Mouse (Mus musculus) MEL (cell line): ENCODE measurements at regions not wholly inside any gene's neighbourhood (a gene's known extent, or its start where the extent isn't known, plus 50 kb on each side); places are given as distances from the start of the nearest gene placed in this dataset.

Source experiments
- CTCF ChIP-seq, 3 experiments: IDR thresholded peaks in 2 of 3; conservative IDR thresholded peaks in 1 of 3; 2 replicates each; pipeline ENCODE4 v1.5.1; 2011 to 2012; ENCODE audit warnings: low read length in 3 of 3, low read depth in 2 of 3, mild to moderate bottlenecking in 2 of 3, improper control_type of control experiment in 1 of 3, inconsistent platforms in 1 of 3, mixed read lengths in 1 of 3, moderate library complexity in 1 of 3; ENCODE audit not compliant: control insufficient read depth in 1 of 3, insufficient read depth in 1 of 3, poor library complexity in 1 of 3, severe bottlenecking in 1 of 3
- EP300 ChIP-seq, 2 experiments: IDR thresholded peaks; 2 replicates each; pipeline ENCODE4 v1.6.1; 2011; ENCODE audit warnings: improper control_type of control experiment in 2 of 2, low read length in 2 of 2, low read depth in 1 of 2, mild to moderate bottlenecking in 1 of 2
- ETS1 ChIP-seq: IDR thresholded peaks from 2 replicates; pipeline ENCODE4 v1.6.1; 2012; ENCODE audit warnings: low read depth, mild to moderate bottlenecking, inconsistent platforms, low read length, improper control_type of control experiment, moderate library complexity
- GABPA ChIP-seq: IDR thresholded peaks from 2 replicates; pipeline ENCODE4 v1.6.1; 2012; ENCODE audit warnings: low read depth, mild to moderate bottlenecking, inconsistent platforms, low read length, improper control_type of control experiment, moderate library complexity
- GATA1 ChIP-seq: IDR thresholded peaks from 2 replicates; pipeline ENCODE4 v1.6.1; 2011; ENCODE audit warnings: low read depth, low read length, improper control_type of control experiment
- NRF1 ChIP-seq: IDR thresholded peaks from 2 replicates; pipeline ENCODE4 v1.6.1; 2014; ENCODE audit warnings: low read depth, mild to moderate bottlenecking, inconsistent platforms, low read length, improper control_type of control experiment, moderate library complexity; ENCODE audit not compliant: poor library complexity, insufficient read depth, severe bottlenecking
- POLR2A ChIP-seq, 2 experiments: IDR thresholded peaks; 2 replicates each; pipeline ENCODE4 v1.6.1; 2011 to 2012; ENCODE audit warnings: low read length in 2 of 2, mild to moderate bottlenecking in 2 of 2, control low read depth in 1 of 2, improper control_type of control experiment in 1 of 2, low read depth in 1 of 2, moderate library complexity in 1 of 2; ENCODE audit not compliant: control insufficient read depth in 1 of 2, insufficient read depth in 1 of 2, poor library complexity in 1 of 2
- ZC3H11A ChIP-seq: IDR thresholded peaks from 2 replicates; pipeline ENCODE4 v1.6.1; 2012; ENCODE audit warnings: low read depth, mild to moderate bottlenecking, inconsistent platforms, low read length, improper control_type of control experiment
- ZMIZ1 ChIP-seq: IDR thresholded peaks from 2 replicates; pipeline ENCODE4 v1.6.1; 2012; ENCODE audit warnings: low read depth, mild to moderate bottlenecking, inconsistent platforms, low read length, improper control_type of control experiment, moderate library complexity

DNA sequence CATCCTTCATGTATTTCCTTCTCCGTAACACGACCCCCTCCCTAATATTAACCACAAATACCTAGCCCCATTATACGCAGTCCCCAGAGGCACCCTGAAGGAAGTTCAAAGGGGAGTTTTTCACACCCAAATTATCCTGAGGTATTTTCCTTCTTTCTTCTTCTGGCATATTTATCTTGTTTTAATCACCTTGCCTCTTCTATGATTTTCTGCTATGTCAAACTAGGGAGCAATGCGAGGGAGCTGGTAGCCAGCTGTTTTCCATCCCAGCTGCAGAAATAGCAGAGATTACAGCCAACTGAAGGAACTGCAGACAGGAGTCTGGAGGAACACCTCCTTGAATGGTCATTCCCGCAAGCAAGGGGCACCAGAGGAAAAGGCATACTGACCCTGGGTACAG, 155.7 kb downstream of the Dkk1 start:
- TF ChIP-seq GABPA (no peak), ETS1 (no peak), ZMIZ1 (no peak), NRF1 (no peak), CTCF (IDR thresholded peaks at IDR 0.05 in 2 of 3, conservative IDR thresholded peaks at IDR 0.05 in 1 of 3; ENCODE audit: control insufficient read depth in 1 of 3, insufficient read depth in 1 of 3, low read depth in 2 of 3, low read length in 3 of 3, poor library complexity in 1 of 3, severe bottlenecking in 1 of 3) (no peak), EP300 (IDR thresholded peaks at IDR 0.05; ENCODE audit: low read depth in 1 of 2, low read length in 2 of 2) (no peak), ZC3H11A (no peak), GATA1 (no peak), POLR2A (IDR thresholded peaks at IDR 0.05; ENCODE audit: control insufficient read depth in 1 of 2, insufficient read depth in 1 of 2, low read depth in 1 of 2, low read length in 2 of 2, poor library complexity in 1 of 2) (no peak)
